Mouse (Mus musculus) heart, embryonic 10.5 days (tissue): Measurements from ENCODE around the gene Bmpr1b. TPM values are rescaled to one million over a fixed set of nuclear protein-coding genes. Genes with fewer than 3 reads are reported as not detected.
A peak's percentile ranks its signal among the peaks of the same experiment; 100 is the strongest.

Experiments
- DNase-seq: peaks from one replicate; pipeline ENCODE4 v3.0.0-alpha.2; 2017; ENCODE audit warnings: low spot score
- H3K27ac ChIP-seq: fragments of 300-500 bp; sonication (generic); 2 replicates; pipeline ENCODE4 v1.5.1; 2016; ENCODE audit warnings: mild to moderate bottlenecking
- H3K27me3 ChIP-seq: fragments of 300-500 bp; sonication (generic); 2 replicates; pipeline ENCODE4 v1.6.1; 2016; ENCODE audit warnings: mild to moderate bottlenecking; ENCODE audit not compliant: poor library complexity, insufficient read depth, severe bottlenecking
- H3K36me3 ChIP-seq: fragments of 300-500 bp; sonication (generic); 2 replicates; pipeline ENCODE4 v1.6.1; 2016; ENCODE audit warnings: mild to moderate bottlenecking, moderate library complexity
- H3K4me1 ChIP-seq: fragments of 300-500 bp; sonication (generic); 2 replicates; pipeline ENCODE4 v1.6.1; 2016; ENCODE audit warnings: mild to moderate bottlenecking
- H3K4me3 ChIP-seq: fragments of 300-500 bp; sonication (generic); 2 replicates; pipeline ENCODE4 v1.5.1; 2016; ENCODE audit warnings: mild to moderate bottlenecking, moderate library complexity
- H3K9me3 ChIP-seq: fragments of 300-500 bp; sonication (generic); 2 replicates; pipeline ENCODE4 v1.6.1; 2016; ENCODE audit warnings: mild to moderate bottlenecking, moderate library complexity
- WGBS: fragments of 180-500 bp; shearing (Covaris S2); methylation state at CpG from one replicate; pipeline ENCODE4 v1.1.7; 2016; 5-methylcytosine and 5-hydroxymethylcytosine counted together
- polyA plus RNA-seq: library from polyadenylated mRNA; unstranded; fragments of >200 nt; fragmentation: Nextera tagmentation; extraction: Ambion mirVana; gene quantifications from 2 replicates; pipeline ENCODE4 v1.2.1, GENCODE M21; 2016

The Bmpr1b gene
- polyA plus RNA-seq, 1 experiment from 2014 or later: 3.8 TPM

DNA sequence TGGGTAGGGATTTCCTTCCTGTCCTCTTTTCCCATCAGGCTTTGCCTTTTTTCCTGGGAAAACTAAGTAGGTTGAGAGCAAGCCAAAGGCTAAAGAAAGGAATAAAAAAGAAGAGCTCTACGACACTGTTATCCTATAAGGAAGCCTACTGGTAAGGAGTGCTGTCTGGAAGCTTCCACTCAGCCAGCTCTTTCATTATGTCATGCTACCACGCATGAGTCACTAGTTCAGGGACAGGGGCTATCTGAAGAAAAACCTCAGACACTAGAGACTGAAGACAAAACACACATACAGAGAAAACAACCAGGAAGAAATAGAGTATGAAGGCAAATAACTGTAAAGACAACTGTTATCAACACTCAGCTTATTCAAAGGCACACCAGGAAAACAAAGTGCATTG is 286.7 kb downstream of the Bmpr1b start:
- Histone ChIP-seq H3K9me3 (no peaks in the 10 kb centered on the region), H3K36me3 (no peaks in the 10 kb centered on the region), H3K4me1 (no peaks in the 10 kb centered on the region), H3K4me3 (no peak overlapping the region), H3K27ac (no peak overlapping the region), H3K27me3 (no peaks in the 10 kb centered on the region)
- DNase-seq: no peak
- 75% methylated on average over 2 of the region's 2 CpGs for WGBS

DNA sequence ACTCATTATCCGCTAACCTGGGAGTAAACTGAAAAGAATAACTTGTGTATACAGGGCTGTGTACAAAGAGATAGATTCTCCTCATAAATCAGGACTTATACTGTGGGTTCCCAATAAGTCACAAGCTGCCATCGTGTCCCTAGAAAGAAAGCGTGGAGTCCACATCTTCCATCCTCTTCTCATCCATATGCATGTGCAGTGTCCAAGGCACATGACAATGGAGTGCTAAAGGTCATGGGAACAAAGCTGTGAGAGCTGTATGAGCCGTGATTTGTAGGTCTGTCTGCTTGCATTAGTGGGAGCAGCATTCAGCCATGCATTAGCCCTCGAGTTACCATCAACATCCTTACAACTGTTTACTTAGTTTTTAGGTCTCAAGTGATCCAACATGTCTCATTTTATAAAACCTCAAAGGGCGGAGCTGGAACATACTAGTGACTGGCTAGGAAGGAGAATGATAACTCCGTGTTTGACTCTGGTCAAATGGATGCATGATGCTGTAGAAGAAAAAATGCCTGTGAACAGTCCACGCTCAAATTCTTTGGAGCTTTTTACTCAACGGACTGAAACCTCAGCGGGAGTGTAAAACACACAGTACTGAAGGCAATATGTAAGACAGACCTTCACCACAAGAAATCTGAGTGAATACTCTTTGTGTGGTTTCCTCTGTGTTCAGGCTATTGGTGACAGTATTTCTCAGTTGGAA is 296.7 kb downstream of the Bmpr1b start:
- H3K27ac ChIP-seq: no peak overlapping the region
- H3K27me3 ChIP-seq: no peaks in the 10 kb centered on the region
- DNase-seq: no peak
- WGBS: 85% methylated on average over 10 of the region's 10 CpGs
- no peaks in the 10 kb centered on the region for H3K36me3 ChIP-seq
- H3K9me3 ChIP-seq: no peaks in the 10 kb centered on the region
- H3K4me1 ChIP-seq: no peaks in the 10 kb centered on the region
- H3K4me3 ChIP-seq: no peak overlapping the region

DNA sequence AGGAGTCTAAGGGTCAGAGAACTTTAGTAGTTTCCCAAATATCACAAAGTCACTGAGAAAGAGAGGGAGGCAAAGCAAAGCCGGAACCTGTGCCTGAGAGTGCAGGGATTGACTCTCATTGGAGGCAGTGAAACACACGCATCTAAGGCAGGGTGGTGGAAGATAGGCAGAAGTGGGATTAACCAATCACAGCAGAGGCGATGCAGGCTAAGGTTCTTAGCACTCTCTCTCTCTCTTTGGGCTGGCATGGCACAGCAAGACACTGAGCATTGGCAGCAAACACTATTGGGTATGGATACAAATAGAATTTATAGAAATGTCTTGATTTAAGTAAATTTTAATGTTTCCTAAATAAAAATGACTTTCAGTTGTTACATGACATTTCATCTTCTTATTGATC is 297.4 kb downstream of the Bmpr1b start:
- Histone ChIP-seq H3K9me3 (no peaks in the 10 kb centered on the region), H3K36me3 (no peaks in the 10 kb centered on the region), H3K27me3 (no peaks in the 10 kb centered on the region), H3K4me3 (no peak overlapping the region), H3K4me1 (no peaks in the 10 kb centered on the region), H3K27ac (no peak overlapping the region)
- 60% methylated on average over 3 of the region's 3 CpGs for WGBS
- no peak for DNase-seq

DNA sequence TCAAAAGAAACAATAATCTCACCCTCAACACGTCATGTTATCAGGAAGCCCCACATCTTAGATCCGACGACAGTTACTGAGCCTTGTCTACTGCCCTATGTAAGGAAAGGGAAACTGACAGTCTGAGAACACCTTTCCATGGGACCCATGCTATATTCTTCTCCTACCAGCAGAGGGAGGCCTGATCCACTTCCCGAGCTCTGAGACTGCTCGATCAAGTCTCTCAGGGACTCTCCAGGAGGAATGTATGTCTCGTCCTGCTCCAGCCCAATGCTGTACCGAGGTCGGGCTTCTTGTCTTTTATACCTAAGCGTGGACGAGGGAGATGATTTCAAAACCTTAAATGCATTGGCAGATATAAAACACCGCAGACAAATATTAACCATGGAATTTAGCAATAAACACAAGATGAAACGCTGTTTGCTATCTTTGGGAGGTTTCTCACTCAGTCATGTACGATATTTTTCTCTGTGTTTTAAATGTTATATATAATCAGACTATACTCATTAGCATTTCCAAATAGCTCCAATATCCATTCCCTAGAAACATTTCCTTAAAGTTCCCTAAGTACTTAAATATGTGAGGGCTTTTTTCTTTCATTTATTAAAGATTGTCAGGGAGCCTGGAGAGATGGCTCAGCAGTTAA is 306.3 kb downstream of the Bmpr1b start:
- no peaks in the 10 kb centered on the region for H3K4me1 ChIP-seq
- no peaks in the 10 kb centered on the region for H3K27me3 ChIP-seq
- H3K36me3 ChIP-seq: no peaks in the 10 kb centered on the region
- peak; percentile 84 for DNase-seq
- H3K27ac ChIP-seq: no peak overlapping the region
- no peaks in the 10 kb centered on the region for H3K9me3 ChIP-seq
- H3K4me3 ChIP-seq: no peak overlapping the region
- WGBS: 22% methylated on average over 13 of the region's 13 CpGs

DNA sequence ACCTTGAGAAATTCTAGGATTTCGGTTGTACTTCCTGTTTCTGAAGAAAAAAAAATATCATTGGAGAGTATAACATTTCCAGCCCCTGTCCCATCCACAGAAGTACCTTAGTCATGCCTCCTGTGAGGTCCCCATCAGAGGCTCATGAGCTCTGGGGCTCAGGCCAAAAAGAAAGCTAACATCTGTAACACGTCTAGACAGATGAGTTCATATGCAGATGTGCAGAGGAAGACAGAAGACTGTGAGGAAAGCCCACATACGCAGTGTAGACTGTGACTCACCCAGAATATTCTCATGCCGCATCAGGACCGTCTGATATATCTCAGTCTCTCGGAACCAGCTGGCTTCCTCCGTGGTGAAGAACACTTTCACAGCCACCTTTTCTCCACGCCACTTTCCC is 312.1 kb downstream of the Bmpr1b start:
- WGBS: 86% methylated on average over 8 of the region's 8 CpGs
- Histone ChIP-seq H3K9me3 (no peaks in the 10 kb centered on the region), H3K27me3 (no peaks in the 10 kb centered on the region), H3K4me1 (peaks cover 3% of the 10 kb centered on the region; the same call in 1 of the 2 replicates), H3K36me3 (no peaks in the 10 kb centered on the region), H3K4me3 (no peak overlapping the region), H3K27ac (no peak overlapping the region)
- DNase-seq: no peak

DNA sequence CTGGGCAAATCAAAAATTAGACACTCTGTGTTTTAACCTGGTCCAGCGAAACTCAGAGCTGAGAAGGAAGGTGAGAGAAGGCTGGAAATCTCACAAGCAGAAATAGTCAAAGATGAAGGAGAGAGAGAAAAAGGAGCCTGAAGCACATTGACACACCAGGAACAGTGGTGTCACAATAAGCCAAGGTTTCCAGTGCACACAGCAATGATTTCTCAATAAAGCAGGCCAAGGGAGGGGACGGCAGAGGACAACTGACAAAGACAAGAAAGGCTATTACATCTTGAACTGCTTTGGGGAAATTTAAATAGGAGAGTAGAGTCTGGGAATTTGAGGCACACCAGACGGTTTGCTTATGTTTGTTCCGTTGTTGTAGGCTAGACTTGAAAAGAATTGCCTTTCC is 314.9 kb downstream of the Bmpr1b start:
- Histone ChIP-seq H3K4me3 (no peak overlapping the region), H3K36me3 (no peaks in the 10 kb centered on the region), H3K27me3 (no peaks in the 10 kb centered on the region), H3K27ac (no peak overlapping the region), H3K4me1 (peaks cover 3% of the 10 kb centered on the region; the same call in 1 of the 2 replicates), H3K9me3 (no peaks in the 10 kb centered on the region)
- 82% methylated on average over 4 of the region's 4 CpGs for WGBS
- no peak for DNase-seq

DNA sequence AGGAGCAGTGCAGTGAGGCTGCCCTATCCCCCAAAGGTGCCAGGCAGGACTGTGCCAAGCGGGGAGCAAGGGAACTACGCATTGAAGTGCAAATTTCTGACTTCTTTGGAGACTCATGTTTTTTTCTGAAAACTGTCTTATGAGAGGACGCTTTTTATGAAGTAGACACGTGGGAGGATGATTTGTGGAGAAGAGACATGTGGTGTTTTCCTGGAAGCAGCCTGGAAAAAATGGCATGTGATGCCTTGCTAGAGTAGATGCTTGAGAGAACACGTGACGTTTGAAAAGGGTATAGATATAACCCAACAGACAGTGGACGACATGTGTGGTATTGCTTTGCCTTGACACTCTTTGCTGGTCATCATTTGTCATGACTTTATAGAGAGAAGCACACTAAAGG is 319.1 kb downstream of the Bmpr1b start:
- Histone ChIP-seq H3K27ac (no peak overlapping the region), H3K4me1 (peaks cover 3% of the 10 kb centered on the region; the same call in 1 of the 2 replicates), H3K27me3 (no peaks in the 10 kb centered on the region), H3K4me3 (no peak overlapping the region), H3K9me3 (no peaks in the 10 kb centered on the region), H3K36me3 (no peaks in the 10 kb centered on the region)
- no peak for DNase-seq
- 71% methylated on average over 7 of the region's 7 CpGs for WGBS

DNA sequence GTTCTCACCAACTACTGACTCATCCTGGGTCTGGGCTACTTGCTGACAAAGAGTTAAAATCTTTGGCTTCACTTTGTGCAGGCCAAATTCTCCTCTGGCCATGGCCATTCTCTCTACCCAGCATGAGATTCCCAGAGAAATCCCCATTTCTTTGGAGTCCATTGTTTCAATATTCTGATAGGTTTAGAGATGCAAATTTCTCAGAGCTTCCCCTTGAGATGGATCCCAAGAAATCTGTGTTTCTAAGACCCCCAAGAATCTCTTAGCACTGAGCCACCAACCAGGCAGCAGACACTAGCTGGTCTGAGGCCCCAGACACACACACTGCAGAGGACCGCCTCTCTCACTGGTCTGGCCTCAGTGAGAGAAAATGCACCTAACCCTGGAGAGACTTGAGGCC is 320.0 kb downstream of the Bmpr1b start:
- Histone ChIP-seq H3K27me3 (no peaks in the 10 kb centered on the region), H3K36me3 (no peaks in the 10 kb centered on the region), H3K9me3 (no peaks in the 10 kb centered on the region), H3K4me3 (no peak overlapping the region), H3K27ac (no peak overlapping the region), H3K4me1 (peaks cover 3% of the 10 kb centered on the region; the same call in 1 of the 2 replicates)
- WGBS: 62% methylated on average over 1 of the region's 1 CpGs
- no peak for DNase-seq

DNA sequence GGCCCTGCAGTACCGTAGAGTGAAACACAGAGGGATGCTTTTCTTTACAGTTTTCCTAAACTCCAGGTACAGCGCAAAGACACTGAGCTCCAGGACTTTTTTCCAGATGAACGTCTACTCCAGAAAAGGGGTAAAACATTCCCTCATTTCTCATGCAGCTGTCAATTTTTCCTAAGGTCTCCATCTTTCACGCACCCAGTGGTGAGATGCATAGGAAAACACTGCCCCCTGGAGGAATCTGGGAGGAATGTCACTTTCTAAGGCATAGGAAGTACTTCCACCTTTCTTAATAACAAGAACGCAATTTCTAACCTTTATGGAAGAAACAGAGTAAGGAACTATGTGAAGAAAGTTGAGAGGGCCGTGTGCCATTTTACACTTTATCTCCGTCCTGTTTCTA is 330.4 kb downstream of the Bmpr1b start:
- Histone ChIP-seq H3K27me3 (no peaks in the 10 kb centered on the region), H3K4me3 (no peak overlapping the region), H3K4me1 (no peaks in the 10 kb centered on the region), H3K9me3 (no peaks in the 10 kb centered on the region), H3K27ac (no peak overlapping the region), H3K36me3 (no peaks in the 10 kb centered on the region)
- 42% methylated on average over 7 of the region's 7 CpGs for WGBS
- DNase-seq: no peak

DNA sequence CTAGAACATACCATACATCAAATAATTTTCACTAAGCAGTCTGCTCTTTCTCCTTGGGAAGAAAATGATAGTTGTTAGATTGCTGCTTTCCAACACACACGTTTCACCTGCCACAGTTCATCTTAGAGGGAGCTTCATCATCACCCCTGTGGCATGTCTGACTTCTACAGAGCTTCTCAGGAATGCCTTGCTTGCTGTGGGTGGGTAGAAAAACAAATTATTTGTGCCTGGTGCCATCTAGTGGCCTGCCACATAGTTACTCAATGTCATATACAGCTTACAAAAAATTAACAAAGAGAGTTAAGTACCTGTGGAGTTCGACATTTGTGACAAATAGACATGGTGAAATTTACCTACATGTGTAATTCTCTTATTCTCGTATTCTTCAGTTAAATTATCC is 338.1 kb downstream of the Bmpr1b start:
- Histone ChIP-seq H3K36me3 (no peaks in the 10 kb centered on the region), H3K27me3 (no peaks in the 10 kb centered on the region), H3K27ac (no peak overlapping the region), H3K4me1 (no peaks in the 10 kb centered on the region), H3K9me3 (no peaks in the 10 kb centered on the region), H3K4me3 (no peak overlapping the region)
- no peak for DNase-seq
- WGBS: 24% methylated on average over 3 of the region's 3 CpGs

DNA sequence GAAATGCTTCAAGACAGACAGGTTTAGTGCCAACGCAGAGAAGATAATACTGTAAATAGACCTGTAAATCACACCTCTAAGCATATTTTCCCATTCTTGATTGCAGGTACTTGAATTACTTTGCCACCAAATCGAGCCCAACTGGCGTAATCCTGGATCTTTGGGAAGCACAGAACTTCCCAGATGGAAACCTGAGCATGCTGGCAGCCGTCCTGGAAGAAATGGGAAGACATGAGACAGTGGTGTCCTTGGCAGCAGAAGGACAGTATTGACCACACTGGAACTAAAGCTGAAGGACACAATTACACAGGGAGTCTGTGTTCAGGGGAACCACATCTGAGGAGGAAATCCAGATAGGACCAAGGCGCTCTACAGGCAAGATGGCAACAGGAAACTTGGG is 340.9 kb downstream of the Bmpr1b start:
- no peaks in the 10 kb centered on the region for H3K9me3 ChIP-seq
- no peaks in the 10 kb centered on the region for H3K4me1 ChIP-seq
- no peaks in the 10 kb centered on the region for H3K36me3 ChIP-seq
- no peak overlapping the region for H3K4me3 ChIP-seq
- 87% methylated on average over 5 of the region's 5 CpGs for WGBS
- DNase-seq: no peak
- H3K27ac ChIP-seq: no peak overlapping the region
- no peaks in the 10 kb centered on the region for H3K27me3 ChIP-seq

DNA sequence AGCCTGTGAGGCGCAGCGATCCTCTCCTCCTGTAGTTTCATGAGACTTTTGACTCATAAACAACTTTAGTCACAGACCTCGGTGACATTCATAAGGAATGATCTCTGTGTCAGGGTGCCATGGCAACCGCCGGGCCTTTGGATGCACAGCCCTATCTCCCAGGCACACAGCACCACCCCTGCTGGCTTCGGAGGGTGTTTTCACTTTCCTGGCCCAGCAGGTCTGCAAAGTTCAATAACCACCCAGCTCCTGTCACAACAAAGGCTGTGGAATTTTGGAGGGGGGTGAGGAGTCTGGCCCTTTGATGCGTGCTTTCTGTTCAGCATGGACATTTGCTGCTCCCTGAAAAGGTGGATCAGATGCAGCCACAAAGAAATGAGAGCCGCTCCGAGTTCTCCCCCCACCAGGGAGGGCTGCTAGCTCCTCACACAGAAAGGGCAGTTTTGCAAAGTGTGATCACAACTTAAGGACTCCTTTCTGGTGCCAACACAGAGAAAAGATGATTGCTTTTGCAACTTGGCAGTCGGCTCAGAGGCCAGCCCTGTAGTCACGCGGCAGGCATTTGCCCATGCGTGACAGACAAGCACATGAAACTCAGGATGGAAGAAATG is 349.8 kb downstream of the Bmpr1b start:
- H3K27ac ChIP-seq: no peak overlapping the region
- 0 out of 2 replicates have a peak overlapping the region, but pooled peaks have one; percentile 6 for H3K4me3 ChIP-seq

DNA sequence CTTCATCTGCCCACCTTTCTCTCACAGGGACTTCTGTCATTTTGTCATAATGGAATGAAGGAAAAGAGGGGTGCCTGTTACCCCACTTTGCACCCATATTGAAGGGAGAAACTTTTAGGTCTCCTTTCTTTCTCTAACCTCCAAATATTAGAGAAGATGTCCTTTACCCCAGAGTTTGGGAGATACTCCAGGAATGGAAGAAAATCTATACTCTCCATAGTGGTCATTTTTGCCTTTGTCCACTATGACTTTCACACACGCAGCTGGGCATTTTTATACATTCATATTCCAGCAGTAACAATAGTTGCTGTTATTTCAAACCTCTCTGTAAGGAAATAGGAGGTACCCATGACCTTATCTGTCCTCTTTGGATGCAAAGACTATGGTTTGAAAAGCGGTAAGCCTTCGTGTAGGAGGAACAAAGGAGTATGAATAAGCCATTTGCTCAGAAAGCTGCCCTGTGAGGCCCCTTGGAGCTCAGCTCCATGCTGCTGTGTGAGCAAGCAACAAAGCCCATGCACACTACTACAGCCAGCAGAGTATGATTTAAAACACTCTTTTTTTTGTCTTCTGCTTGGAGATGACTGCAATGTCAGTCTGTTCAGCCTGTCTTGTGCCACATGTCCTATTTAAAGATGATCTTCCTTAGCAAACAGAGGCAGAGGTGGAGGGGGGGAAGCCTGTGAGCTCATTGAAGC is 350.5 kb downstream of the Bmpr1b start:
- Histone ChIP-seq H3K4me1 (peaks cover 7% of the 10 kb centered on the region), H3K27me3 (no peaks in the 10 kb centered on the region), H3K36me3 (no peaks in the 10 kb centered on the region), H3K4me3 (no peak overlapping the region), H3K9me3 (no peaks in the 10 kb centered on the region), H3K27ac (no peak overlapping the region)
- WGBS: 44% methylated on average over 3 of the region's 3 CpGs
- no peak for DNase-seq

More for the DNA sequence above, 349.8 kb downstream of the Bmpr1b start:
- no peaks in the 10 kb centered on the region for H3K27me3 ChIP-seq
- no peak for DNase-seq
- H3K9me3 ChIP-seq: no peaks in the 10 kb centered on the region
- peaks cover 7% of the 10 kb centered on the region for H3K4me1 ChIP-seq
- no peaks in the 10 kb centered on the region for H3K36me3 ChIP-seq
- 29% methylated on average over 13 of the region's 13 CpGs for WGBS
